Mouse (Mus musculus) MEL (cell line): ENCODE measurements around the gene Cds2. TPM values are rescaled to one million over a fixed set of nuclear protein-coding genes. Genes with fewer than 3 reads are reported as not detected.

ENCODE experiments used
- DNase-seq: peaks from one replicate; pipeline ENCODE4 v3.0.0; 2011; ENCODE audit warnings: low read depth, low spot score
- H3K27ac ChIP-seq: 2 replicates; pipeline ENCODE4 v1.5.1; 2012; ENCODE audit warnings: low read depth, mild to moderate bottlenecking, control low read depth, low read length, moderate library complexity; ENCODE audit not compliant: control insufficient read depth
- H3K27me3 ChIP-seq, 2 experiments: fragments of 150-350 bp in 1 of 2; sonication (generic) in 1 of 2; 2 replicates each; pipeline ENCODE4 v1.6.1; 2012; ENCODE audit warnings: low read length in 2 of 2, mild to moderate bottlenecking in 2 of 2, improper control_type of control experiment in 1 of 2, moderate library complexity in 1 of 2; ENCODE audit not compliant: insufficient read depth in 2 of 2, control insufficient read depth in 1 of 2
- H3K36me3 ChIP-seq, 2 experiments: 2 replicates each; pipeline ENCODE4 v1.6.1; 2012 to 2014; ENCODE audit warnings: low read length in 2 of 2, improper control_type of control experiment in 1 of 2, inconsistent platforms in 1 of 2, mild to moderate bottlenecking in 1 of 2; ENCODE audit not compliant: insufficient read depth in 2 of 2, control insufficient read depth in 1 of 2
- H3K4me1 ChIP-seq, 2 experiments: fragments of 150-350 bp in 1 of 2; sonication (generic) in 1 of 2; 2 replicates each; pipeline ENCODE4 v1.6.1; 2012; ENCODE audit warnings: low read length in 2 of 2, improper control_type of control experiment in 1 of 2, mild to moderate bottlenecking in 1 of 2; ENCODE audit not compliant: insufficient read depth in 2 of 2, control insufficient read depth in 1 of 2
- H3K4me3 ChIP-seq, 2 experiments: fragments of 150-350 bp in 1 of 2; sonication (generic) in 1 of 2; 2 replicates each; pipeline ENCODE4 v1.5.1; 2012; ENCODE audit warnings: low read depth in 2 of 2, low read length in 2 of 2, mild to moderate bottlenecking in 2 of 2, moderate library complexity in 2 of 2, control low read depth in 1 of 2, improper control_type of control experiment in 1 of 2; ENCODE audit not compliant: control insufficient read depth in 1 of 2, insufficient read depth in 1 of 2
- H3K79me2 ChIP-seq: 2 replicates; pipeline ENCODE4 v1.6.1; 2012; ENCODE audit warnings: mild to moderate bottlenecking, low read length, moderate library complexity; ENCODE audit not compliant: control insufficient read depth, poor library complexity, insufficient read depth
- H3K9ac ChIP-seq: 2 replicates; pipeline ENCODE4 v1.6.1; 2012; ENCODE audit warnings: low read depth, mild to moderate bottlenecking, control low read depth, low read length, moderate library complexity; ENCODE audit not compliant: control insufficient read depth, poor library complexity, severe bottlenecking
- H3K9me3 ChIP-seq: fragments of 150-350 bp; sonication (generic); replicated peaks from 2 replicates; pipeline ENCODE4 v1.6.1; 2012; ENCODE audit warnings: mild to moderate bottlenecking, low read length, improper control_type of control experiment, moderate library complexity; ENCODE audit not compliant: insufficient read depth
- BHLHE40 ChIP-seq: IDR thresholded peaks from 2 replicates; pipeline ENCODE4 v1.6.1; 2012; ENCODE audit warnings: low read depth, mild to moderate bottlenecking, inconsistent platforms, low read length, improper control_type of control experiment, borderline replicate concordance
- EP300 ChIP-seq, 2 experiments: IDR thresholded peaks; 2 replicates each; pipeline ENCODE4 v1.6.1; 2011; ENCODE audit warnings: improper control_type of control experiment in 2 of 2, low read length in 2 of 2, low read depth in 1 of 2, mild to moderate bottlenecking in 1 of 2
- ETS1 ChIP-seq: IDR thresholded peaks from 2 replicates; pipeline ENCODE4 v1.6.1; 2012; ENCODE audit warnings: low read depth, mild to moderate bottlenecking, inconsistent platforms, low read length, improper control_type of control experiment, moderate library complexity
- GATA1 ChIP-seq: IDR thresholded peaks from 2 replicates; pipeline ENCODE4 v1.6.1; 2011; ENCODE audit warnings: low read depth, low read length, improper control_type of control experiment
- MAX ChIP-seq: IDR thresholded peaks from 2 replicates; pipeline ENCODE4 v1.6.1; 2011; ENCODE audit warnings: low read length, improper control_type of control experiment
- MEF2A ChIP-seq: IDR thresholded peaks from 2 replicates; pipeline ENCODE4 v1.6.1; 2014; ENCODE audit warnings: low read depth, mild to moderate bottlenecking, inconsistent platforms, low read length, improper control_type of control experiment; ENCODE audit not compliant: poor library complexity, insufficient replicate concordance, severe bottlenecking; ENCODE audit errors: extremely low read depth
- MXI1 ChIP-seq: IDR thresholded peaks from 2 replicates; pipeline ENCODE4 v1.6.1; 2011; ENCODE audit warnings: mild to moderate bottlenecking, low read depth, low read length, improper control_type of control experiment
- MYB ChIP-seq: IDR thresholded peaks from 2 replicates; pipeline ENCODE4 v1.6.1; 2011; ENCODE audit warnings: mild to moderate bottlenecking, low read depth, low read length, improper control_type of control experiment
- NRF1 ChIP-seq: IDR thresholded peaks from 2 replicates; pipeline ENCODE4 v1.6.1; 2014; ENCODE audit warnings: low read depth, mild to moderate bottlenecking, inconsistent platforms, low read length, improper control_type of control experiment, moderate library complexity; ENCODE audit not compliant: poor library complexity, insufficient read depth, severe bottlenecking
- RCOR1 ChIP-seq: IDR thresholded peaks from 2 replicates; pipeline ENCODE4 v1.6.1; 2012; ENCODE audit warnings: low read depth, mild to moderate bottlenecking, inconsistent platforms, low read length, improper control_type of control experiment
- SIN3A ChIP-seq: IDR thresholded peaks from 2 replicates; pipeline ENCODE4 v1.6.1; 2012; ENCODE audit warnings: low read length, improper control_type of control experiment, inconsistent platforms
- TAL1 ChIP-seq: IDR thresholded peaks from 2 replicates; pipeline ENCODE4 v1.6.1; 2012; ENCODE audit warnings: mild to moderate bottlenecking, inconsistent platforms, low read length, moderate library complexity, mixed read lengths
- TCF12 ChIP-seq: IDR thresholded peaks from 2 replicates; pipeline ENCODE4 v1.6.1; 2014; ENCODE audit warnings: low read depth, mild to moderate bottlenecking, inconsistent platforms, low read length, improper control_type of control experiment, moderate library complexity
- UBTF ChIP-seq: IDR thresholded peaks from 2 replicates; pipeline ENCODE4 v1.6.1; 2012; ENCODE audit warnings: low read depth, mild to moderate bottlenecking, inconsistent platforms, low read length, improper control_type of control experiment, moderate library complexity, borderline replicate concordance; ENCODE audit not compliant: insufficient read depth
- ZC3H11A ChIP-seq: IDR thresholded peaks from 2 replicates; pipeline ENCODE4 v1.6.1; 2012; ENCODE audit warnings: low read depth, mild to moderate bottlenecking, inconsistent platforms, low read length, improper control_type of control experiment
- polyA plus RNA-seq, 2 experiments: library from polyadenylated mRNA; stranded (reverse) in 1 of 2; unstranded in 1 of 2; fragments of >175 nt in 1 of 2; fragments of >200 nt in 1 of 2; gene quantifications; 2 replicates each; pipeline versions ENCODE4 v1.2.1 to v1.2.4; 2012; ENCODE audit warnings: low replicate concordance in 2 of 2, low read depth in 1 of 2; ENCODE audit not compliant: insufficient read length in 2 of 2, insufficient read depth in 1 of 2, missing spikeins in 1 of 2
- total RNA-seq: library from RNA; depleted of rRNA; stranded (reverse); fragments of 300-350 nt; gene quantifications from 2 replicates; pipeline ENCODE4 v1.2.3, GENCODE M21; 2012

Cds2 gene
- total and polyA plus RNA-seq, 3 experiments = 8.8 to 28.5 TPM; not detected in 1

GRCm38 (mm10) chr2:132291265-132291664 is 28.3 kb downstream of the Cds2 start:
- no peak for DNase-seq
- Histone ChIP-seq H3K4me1 (peaks cover 11 to 26% of the 10 kb centered on the region in 2 experiments), H3K79me2 (0 out of 2 replicates have a peak, but pooled peaks cover 1% of the 10 kb centered on the region), H3K27ac (no peak overlapping the region), H3K9me3 (no peaks in the 10 kb centered on the region), H3K9ac (no peak overlapping the region), H3K36me3 (peaks cover 3 to 28% of the 10 kb centered on the region in 2 experiments; a peak in 3 of 4 replicates), H3K27me3 (no peaks in the 10 kb centered on the region)
- no peak for TF ChIP-seq MXI1
- no peak for TF ChIP-seq ETS1
- TF ChIP-seq MAX = no peak
- TF ChIP-seq, all 39 proteins: peak for 0
- H3K4me3 ChIP-seq = no peak overlapping the region

GRCm38 (mm10) chr2:132292083-132292482 is 29.1 kb downstream of the Cds2 start:
- no peak overlapping the region for H3K9ac ChIP-seq
- peak; percentile 31 for DNase-seq
- H3K4me1 ChIP-seq = peaks cover 11 to 26% of the 10 kb centered on the region in 2 experiments
- H3K4me3 ChIP-seq = no peak overlapping the region
- 0 out of 2 replicates have a peak, but pooled peaks have one; percentile 59 for TF ChIP-seq MEF2A
- no peak for TF ChIP-seq BHLHE40
- TF ChIP-seq, all 39 proteins: peak for 1
- peaks cover 3 to 28% of the 10 kb centered on the region in 2 experiments; a peak in 3 of 4 replicates for H3K36me3 ChIP-seq
- no peaks in the 10 kb centered on the region for H3K9me3 ChIP-seq
- H3K79me2 ChIP-seq = 0 out of 2 replicates have a peak, but pooled peaks cover 1% of the 10 kb centered on the region
- H3K27me3 ChIP-seq = no peaks in the 10 kb centered on the region
- no peak overlapping the region for H3K27ac ChIP-seq

GRCm38 (mm10) chr2:132293694-132294450 is 30.9 kb downstream of the Cds2 start:
- Histone ChIP-seq H3K79me2 (0 out of 2 replicates have a peak, but pooled peaks cover 1% of the 10 kb centered on the region), H3K4me3 (no peak overlapping the region), H3K4me1 (peaks cover 11 to 26% of the 10 kb centered on the region in 2 experiments), H3K9me3 (no peaks in the 10 kb centered on the region), H3K27me3 (no peaks in the 10 kb centered on the region), H3K27ac (peak overlapping the region; percentile 48; the same call in 1 of the 2 replicates), H3K36me3 (peaks cover 3 to 28% of the 10 kb centered on the region in 2 experiments; a peak in 3 of 4 replicates), H3K9ac (no peak overlapping the region)
- peak; percentile 80 for TF ChIP-seq GATA1
- TF ChIP-seq UBTF = no peak
- TF ChIP-seq ETS1 = peak; percentile 93
- TF ChIP-seq EP300 (IDR thresholded peaks at IDR 0.05; ENCODE audit: low read depth in 1 of 2, low read length in 2 of 2) = peak; percentile 86 to 91
- TF ChIP-seq SIN3A = peak; percentile 55; the same call in 1 of the 2 replicates
- TF ChIP-seq ZC3H11A = no peak
- TF ChIP-seq MYB = 0 out of 2 replicates have a peak, but pooled peaks have one; percentile 29
- TF ChIP-seq RCOR1 = peak; percentile 89
- peak; percentile 93 for TF ChIP-seq TAL1
- TF ChIP-seq NRF1 = no peak
- peak; percentile 92 for TF ChIP-seq TCF12
- DNase-seq = peak; percentile 88
